Mouse (Mus musculus): ENCODE data around the gene Tacc2. TPM values are rescaled to one million over a fixed set of nuclear protein-coding genes. Genes with fewer than 3 reads are reported as not detected.

Tacc2 gene
- polyA plus RNA-seq, 1 experiment from 2014 or later, result 47.4 TPM

GRCm38 (mm10) chr7:130630956-130631355 is 53.7 kb downstream of the Tacc2 start:
- no peaks in the 10 kb centered on the region for H3K36me3 ChIP-seq (ENCODE audit: control insufficient read depth, insufficient read depth, low read length)
- no peaks in the 10 kb centered on the region for H3K27me3 ChIP-seq (ENCODE audit: control insufficient read depth, insufficient read depth, low read length)
- ATAC-seq (replicated peaks; ENCODE audit: low FRiP score), result no peak
- no peak for DNase-seq (ENCODE audit: low spot score)
- no peaks in the 10 kb centered on the region for H3K4me1 ChIP-seq (replicated peaks; ENCODE audit: control insufficient read depth, insufficient read depth, low read length)
- no peak overlapping the region for H3K4me3 ChIP-seq (ENCODE audit: low read depth, low read length)
- H3K4me2 ChIP-seq (ENCODE audit: low read depth, low read length, severe bottlenecking), result no peak overlapping the region
- 96% methylated on average over 3 of the region's 3 CpGs for WGBS
- no peak overlapping the region for H3K27ac ChIP-seq (ENCODE audit: low read depth, low read length)
- H3K9ac ChIP-seq (ENCODE audit: low read length), result no peak overlapping the region
- H3K9me3 ChIP-seq (ENCODE audit: control insufficient read depth, low read length), result no peaks in the 10 kb centered on the region

DNA sequence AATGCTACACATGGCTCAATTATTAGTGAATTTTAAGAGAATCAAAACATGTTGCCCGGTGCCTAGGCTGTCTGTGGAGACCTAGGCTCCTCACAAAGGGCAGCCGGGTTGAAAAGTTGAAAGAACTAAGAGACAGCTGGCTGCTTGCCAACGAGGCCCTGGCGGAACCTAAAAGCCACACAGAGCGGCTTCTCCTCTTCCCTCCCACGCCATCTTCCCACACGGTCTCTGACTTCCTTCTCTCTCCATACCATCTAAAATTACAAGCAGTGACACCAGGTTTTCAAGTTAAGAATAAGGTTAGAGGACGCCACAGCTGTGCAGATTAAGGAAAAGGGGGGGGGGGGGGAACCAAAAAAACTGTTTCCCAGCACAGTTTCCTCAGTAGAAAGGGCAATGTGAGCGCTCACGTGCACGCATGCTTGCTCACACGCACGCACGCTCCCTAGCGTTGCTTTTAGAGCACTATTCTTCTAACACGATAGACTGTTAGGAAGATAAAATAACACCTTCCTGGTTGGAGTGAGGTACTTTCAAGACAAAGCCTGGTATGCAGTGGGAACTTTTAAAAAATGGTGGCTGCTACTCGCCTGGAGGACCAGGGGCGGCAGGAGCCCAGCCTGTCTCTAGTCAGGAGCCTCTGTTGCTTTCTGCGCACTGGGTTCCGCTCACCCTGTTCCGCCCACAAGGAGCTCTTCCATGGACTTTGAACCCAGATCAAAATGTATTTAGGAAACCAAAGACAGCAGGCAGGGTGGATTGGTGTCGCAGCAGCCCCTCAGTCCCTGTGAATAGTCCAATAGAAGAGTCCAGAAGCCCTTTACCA is 54.5 kb downstream of the Tacc2 start:
- Histone ChIP-seq H3K4me3 (ENCODE audit: low read depth, low read length) (no peak overlapping the region), H3K9me3 (ENCODE audit: control insufficient read depth, low read length) (no peaks in the 10 kb centered on the region), H3K27me3 (ENCODE audit: control insufficient read depth, insufficient read depth, low read length) (no peaks in the 10 kb centered on the region), H3K27ac (ENCODE audit: low read depth, low read length) (no peak overlapping the region), H3K9ac (ENCODE audit: low read length) (no peak overlapping the region), H3K4me2 (ENCODE audit: low read depth, low read length, severe bottlenecking) (no peak overlapping the region), H3K4me1 (replicated peaks; ENCODE audit: control insufficient read depth, insufficient read depth, low read length) (no peaks in the 10 kb centered on the region), H3K36me3 (ENCODE audit: control insufficient read depth, insufficient read depth, low read length) (no peaks in the 10 kb centered on the region)
- ATAC-seq (replicated peaks; ENCODE audit: low FRiP score) (no peak), DNase-seq (ENCODE audit: low spot score) (no peak)
- WGBS, result 72% methylated on average over 22 of the region's 22 CpGs

DNA sequence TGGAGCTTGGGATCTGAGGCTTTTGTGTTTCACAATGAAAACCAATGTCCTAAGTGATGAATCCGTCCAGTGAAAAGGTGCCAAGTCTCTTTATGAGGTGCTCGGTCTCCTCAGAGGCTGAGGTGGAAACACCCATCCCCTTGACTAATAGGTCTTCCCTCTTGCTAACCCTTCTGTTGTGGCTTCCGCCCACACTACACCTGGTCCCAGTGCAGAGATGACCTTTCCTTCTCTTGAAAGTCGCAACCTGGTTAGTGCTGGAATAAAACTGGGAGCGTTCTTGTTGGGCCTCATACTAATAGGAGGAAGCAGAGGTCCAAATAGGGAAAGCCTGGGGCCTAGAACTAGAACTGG is 55.1 kb downstream of the Tacc2 start:
- Histone ChIP-seq H3K9me3 (ENCODE audit: control insufficient read depth, low read length) (no peaks in the 10 kb centered on the region), H3K27ac (ENCODE audit: low read depth, low read length) (no peak overlapping the region), H3K4me1 (replicated peaks; ENCODE audit: control insufficient read depth, insufficient read depth, low read length) (no peaks in the 10 kb centered on the region), H3K4me2 (ENCODE audit: low read depth, low read length, severe bottlenecking) (no peak overlapping the region), H3K36me3 (ENCODE audit: control insufficient read depth, insufficient read depth, low read length) (no peaks in the 10 kb centered on the region), H3K4me3 (ENCODE audit: low read depth, low read length) (no peak overlapping the region), H3K27me3 (ENCODE audit: control insufficient read depth, insufficient read depth, low read length) (no peaks in the 10 kb centered on the region), H3K9ac (ENCODE audit: low read length) (no peak overlapping the region)
- no peak for ATAC-seq (replicated peaks; ENCODE audit: low FRiP score)
- 92% methylated on average over 5 of the region's 5 CpGs for WGBS
- no peak for DNase-seq (ENCODE audit: low spot score)

GRCm38 (mm10) chr7:130634259-130634871 is 57.1 kb downstream of the Tacc2 start:
- H3K4me2 ChIP-seq (ENCODE audit: low read depth, low read length, severe bottlenecking), result no peak overlapping the region
- no peak overlapping the region for H3K27ac ChIP-seq (ENCODE audit: low read depth, low read length)
- H3K36me3 ChIP-seq (ENCODE audit: control insufficient read depth, insufficient read depth, low read length), result no peaks in the 10 kb centered on the region
- WGBS, result 91% methylated on average over 4 of the region's 4 CpGs
- H3K9me3 ChIP-seq (ENCODE audit: control insufficient read depth, low read length), result no peaks in the 10 kb centered on the region
- H3K4me1 ChIP-seq (replicated peaks; ENCODE audit: control insufficient read depth, insufficient read depth, low read length), result no peaks in the 10 kb centered on the region
- no peak for ATAC-seq (replicated peaks; ENCODE audit: low FRiP score)
- H3K4me3 ChIP-seq (ENCODE audit: low read depth, low read length), result no peak overlapping the region
- no peaks in the 10 kb centered on the region for H3K27me3 ChIP-seq (ENCODE audit: control insufficient read depth, insufficient read depth, low read length)
- H3K9ac ChIP-seq (ENCODE audit: low read length), result no peak overlapping the region
- DNase-seq (ENCODE audit: low spot score), result no peak

DNA sequence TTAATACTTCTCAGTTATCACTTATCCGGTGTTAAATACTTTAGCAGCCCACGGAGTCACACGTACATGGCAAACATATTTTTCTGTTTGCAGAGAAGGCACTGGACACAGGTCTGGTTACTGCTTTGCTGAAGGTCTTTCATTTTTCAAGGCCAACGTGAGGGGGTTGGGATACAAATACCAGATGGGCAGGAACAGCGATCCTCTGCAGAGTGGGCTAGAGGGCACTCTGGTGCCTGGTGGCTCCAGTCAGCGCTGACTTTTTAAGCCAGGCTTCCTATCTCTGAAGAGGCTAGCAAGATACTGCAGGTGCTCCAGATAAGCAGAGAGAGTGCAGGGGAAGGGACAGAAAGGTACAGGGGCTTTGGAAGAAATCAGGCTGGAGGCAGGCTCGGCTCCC is 58.0 kb downstream of the Tacc2 start:
- Histone ChIP-seq H3K9ac (ENCODE audit: low read length) (no peak overlapping the region), H3K27ac (ENCODE audit: low read depth, low read length) (no peak overlapping the region), H3K4me2 (ENCODE audit: low read depth, low read length, severe bottlenecking) (no peak overlapping the region), H3K4me1 (replicated peaks; ENCODE audit: control insufficient read depth, insufficient read depth, low read length) (no peaks in the 10 kb centered on the region), H3K9me3 (ENCODE audit: control insufficient read depth, low read length) (no peaks in the 10 kb centered on the region), H3K36me3 (ENCODE audit: control insufficient read depth, insufficient read depth, low read length) (no peaks in the 10 kb centered on the region), H3K4me3 (ENCODE audit: low read depth, low read length) (no peak overlapping the region), H3K27me3 (ENCODE audit: control insufficient read depth, insufficient read depth, low read length) (no peaks in the 10 kb centered on the region)
- 67% methylated on average over 7 of the region's 7 CpGs for WGBS
- ATAC-seq (replicated peaks; ENCODE audit: low FRiP score) (no peak), DNase-seq (ENCODE audit: low spot score) (no peak)

GRCm38 (mm10) chr7:130636274-130636673 is 59.0 kb downstream of the Tacc2 start:
- no peaks in the 10 kb centered on the region for H3K9me3 ChIP-seq (ENCODE audit: control insufficient read depth, low read length)
- 76% methylated on average over 3 of the region's 3 CpGs for WGBS
- H3K27ac ChIP-seq (ENCODE audit: low read depth, low read length), result no peak overlapping the region
- no peak for ATAC-seq (replicated peaks; ENCODE audit: low FRiP score)
- H3K4me3 ChIP-seq (ENCODE audit: low read depth, low read length), result no peak overlapping the region
- no peaks in the 10 kb centered on the region for H3K4me1 ChIP-seq (replicated peaks; ENCODE audit: control insufficient read depth, insufficient read depth, low read length)
- no peaks in the 10 kb centered on the region for H3K27me3 ChIP-seq (ENCODE audit: control insufficient read depth, insufficient read depth, low read length)
- H3K9ac ChIP-seq (ENCODE audit: low read length), result no peak overlapping the region
- no peaks in the 10 kb centered on the region for H3K36me3 ChIP-seq (ENCODE audit: control insufficient read depth, insufficient read depth, low read length)
- no peak for DNase-seq (ENCODE audit: low spot score)
- H3K4me2 ChIP-seq (ENCODE audit: low read depth, low read length, severe bottlenecking), result no peak overlapping the region

DNA sequence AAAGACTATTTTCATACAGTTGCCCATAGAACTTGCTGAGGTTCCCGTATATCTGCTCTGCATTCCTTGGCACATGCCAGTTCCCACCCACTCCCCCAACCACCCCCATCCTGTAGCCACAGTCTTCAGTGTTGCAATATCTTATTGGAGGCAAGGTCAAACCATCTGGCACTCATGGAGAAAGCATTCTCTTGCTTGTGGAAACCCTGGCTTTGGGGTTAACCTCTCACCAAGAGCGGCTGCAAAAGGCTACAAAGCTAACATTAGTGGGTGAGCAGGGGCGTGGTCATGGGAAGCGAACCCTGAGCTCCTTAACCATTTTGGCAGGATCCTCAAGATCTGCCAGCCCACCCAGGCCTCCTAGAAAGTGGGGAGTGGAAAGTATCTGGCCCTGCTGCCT is 59.7 kb downstream of the Tacc2 start:
- Histone ChIP-seq H3K9me3 (ENCODE audit: control insufficient read depth, low read length) (no peaks in the 10 kb centered on the region), H3K4me1 (replicated peaks; ENCODE audit: control insufficient read depth, insufficient read depth, low read length) (no peaks in the 10 kb centered on the region), H3K36me3 (ENCODE audit: control insufficient read depth, insufficient read depth, low read length) (no peaks in the 10 kb centered on the region), H3K27ac (ENCODE audit: low read depth, low read length) (no peak overlapping the region), H3K4me2 (ENCODE audit: low read depth, low read length, severe bottlenecking) (no peak overlapping the region), H3K9ac (ENCODE audit: low read length) (no peak overlapping the region), H3K27me3 (ENCODE audit: control insufficient read depth, insufficient read depth, low read length) (no peaks in the 10 kb centered on the region), H3K4me3 (ENCODE audit: low read depth, low read length) (no peak overlapping the region)
- WGBS, result 79% methylated on average over 4 of the region's 4 CpGs
- DNase-seq (ENCODE audit: low spot score) (no peak), ATAC-seq (replicated peaks; ENCODE audit: low FRiP score) (no peak)

GRCm38 (mm10) chr7:130637811-130638210 is 60.6 kb downstream of the Tacc2 start:
- no peak overlapping the region for H3K4me2 ChIP-seq (ENCODE audit: low read depth, low read length, severe bottlenecking)
- H3K9me3 ChIP-seq (ENCODE audit: control insufficient read depth, low read length), result no peaks in the 10 kb centered on the region
- 48% methylated on average over 6 of the region's 6 CpGs for WGBS
- ATAC-seq (replicated peaks; ENCODE audit: low FRiP score), result no peak
- no peaks in the 10 kb centered on the region for H3K36me3 ChIP-seq (ENCODE audit: control insufficient read depth, insufficient read depth, low read length)
- no peak overlapping the region for H3K9ac ChIP-seq (ENCODE audit: low read length)
- no peak overlapping the region for H3K4me3 ChIP-seq (ENCODE audit: low read depth, low read length)
- H3K4me1 ChIP-seq (replicated peaks; ENCODE audit: control insufficient read depth, insufficient read depth, low read length), result no peaks in the 10 kb centered on the region
- no peak for DNase-seq (ENCODE audit: low spot score)
- no peak overlapping the region for H3K27ac ChIP-seq (ENCODE audit: low read depth, low read length)
- no peaks in the 10 kb centered on the region for H3K27me3 ChIP-seq (ENCODE audit: control insufficient read depth, insufficient read depth, low read length)

- no peak overlapping the region for H3K9ac ChIP-seq (ENCODE audit: low read length)
- WGBS, result 94% methylated on average over 9 of the region's 9 CpGs
- no peaks in the 10 kb centered on the region for H3K36me3 ChIP-seq (ENCODE audit: control insufficient read depth, insufficient read depth, low read length)
- H3K27me3 ChIP-seq (ENCODE audit: control insufficient read depth, insufficient read depth, low read length), result no peaks in the 10 kb centered on the region
- H3K4me3 ChIP-seq (ENCODE audit: low read depth, low read length), result no peak overlapping the region
- H3K9me3 ChIP-seq (ENCODE audit: control insufficient read depth, low read length), result no peaks in the 10 kb centered on the region
- H3K27ac ChIP-seq (ENCODE audit: low read depth, low read length), result no peak overlapping the region
- DNase-seq (ENCODE audit: low spot score), result no peak
- H3K4me2 ChIP-seq (ENCODE audit: low read depth, low read length, severe bottlenecking), result no peak overlapping the region
- 0 out of 2 replicates have a peak, but pooled peaks cover 2% of the 10 kb centered on the region for H3K4me1 ChIP-seq (replicated peaks; ENCODE audit: control insufficient read depth, insufficient read depth, low read length)
- no peak for ATAC-seq (replicated peaks; ENCODE audit: low FRiP score)
Measured at GRCm38 (mm10) chr7:130640681-130641080, 63.4 kb downstream of the Tacc2 start.
